Mouse (Mus musculus) intestine, embryonic 16.5 days (tissue): ENCODE results near the gene Hacd3. TPM values are rescaled to one million over a fixed set of nuclear protein-coding genes. Genes with fewer than 3 reads are reported as not detected.
"Not testable (repeated sequence)": the region's sequence is repeated elsewhere in the genome, so short reads cannot be mapped to it uniquely, and the experiment has no call there.

Experiments
- ATAC-seq: fragments of 200-750 bp; cut with Nextera tagmentation; 2 replicates; pipeline ENCODE4 v1.8.0; 2017; ENCODE audit warnings: moderate TSS enrichment, moderate library complexity
- H3K27ac ChIP-seq: fragments of 300-500 bp; sonication (generic); 2 replicates; pipeline ENCODE4 v1.5.1; 2014; ENCODE audit warnings: mild to moderate bottlenecking, low read length
- H3K27me3 ChIP-seq: fragments of 300-500 bp; sonication (generic); replicated peaks from 2 replicates; pipeline ENCODE4 v1.6.1; 2014; ENCODE audit warnings: low read length, control low read depth, mixed read lengths; ENCODE audit not compliant: control insufficient read depth, insufficient read depth
- H3K36me3 ChIP-seq: fragments of 300-500 bp; sonication (generic); 2 replicates; pipeline ENCODE4 v1.6.1; 2014; ENCODE audit warnings: low read length, control low read depth; ENCODE audit not compliant: control insufficient read depth, insufficient read depth
- H3K4me1 ChIP-seq: fragments of 300-500 bp; sonication (generic); 2 replicates; pipeline ENCODE4 v1.6.1; 2014; ENCODE audit warnings: low read length, control low read depth, mixed read lengths; ENCODE audit not compliant: control insufficient read depth, insufficient read depth
- H3K4me2 ChIP-seq: fragments of 300-500 bp; sonication (generic); 2 replicates; pipeline ENCODE4 v1.6.1; 2014; ENCODE audit warnings: low read depth, low read length, control low read depth
- H3K4me3 ChIP-seq: fragments of 300-500 bp; sonication (generic); 2 replicates; pipeline ENCODE4 v1.5.1; 2014; ENCODE audit warnings: mild to moderate bottlenecking, low read length
- H3K9ac ChIP-seq: fragments of 300-500 bp; sonication (generic); 2 replicates; pipeline ENCODE4 v1.6.1; 2014; ENCODE audit warnings: low read depth, low read length
- H3K9me3 ChIP-seq: fragments of 300-500 bp; sonication (generic); 2 replicates; pipeline ENCODE4 v1.6.1; 2016; ENCODE audit warnings: low read length, control low read depth; ENCODE audit not compliant: control insufficient read depth
- WGBS: fragments of 180-500 bp; shearing (Covaris S2); extraction: QIAGEN DNeasy Blood & Tissue Kit; methylation state at CpG from one replicate; pipeline ENCODE4 v1.1.7; 2014; 5-methylcytosine and 5-hydroxymethylcytosine counted together
- polyA plus RNA-seq: library from polyadenylated mRNA; unstranded; fragments of >200 nt; fragmentation: Nextera tagmentation; extraction: Ambion mirVana; gene quantifications from 2 replicates; pipeline ENCODE4 v1.2.1, GENCODE M21; 2015

Gene Hacd3
- polyA plus RNA-seq, 1 experiment from 2014 or later = 86.8 TPM

- ATAC-seq = no peak
- H3K36me3 ChIP-seq = peaks cover 11% of the 10 kb centered on the region; the same call in 1 of the 2 replicates
- 74% methylated on average over 4 of the region's 4 CpGs for WGBS
- H3K27me3 ChIP-seq = no peaks in the 10 kb centered on the region
- H3K27ac ChIP-seq = no peak overlapping the region
- no peak overlapping the region for H3K4me2 ChIP-seq
- no peaks in the 10 kb centered on the region for H3K9me3 ChIP-seq
- no peak overlapping the region for H3K9ac ChIP-seq
- no peak overlapping the region for H3K4me3 ChIP-seq
- no peaks in the 10 kb centered on the region for H3K4me1 ChIP-seq
Observed at GRCm38 (mm10) chr9:65001481-65001880, 20.0 kb downstream of the Hacd3 start.

- H3K9ac ChIP-seq, H3K27me3 ChIP-seq, ATAC-seq, H3K36me3 ChIP-seq, H3K27ac ChIP-seq, H3K4me1 ChIP-seq, H3K4me3 ChIP-seq, H3K4me2 ChIP-seq, H3K9me3 ChIP-seq: not testable (repeated sequence)
- WGBS = 85% methylated on average over 1 of the region's 1 CpGs
Observed at GRCm38 (mm10) chr9:64995464-64995863, 26.0 kb downstream of the Hacd3 start.

GRCm38 (mm10) chr9:64990291-64990690 lies 31.2 kb downstream of the Hacd3 start:
- no peak for ATAC-seq
- no peaks in the 10 kb centered on the region for H3K27me3 ChIP-seq
- H3K27ac ChIP-seq = no peak overlapping the region

GRCm38 (mm10) chr9:64988443-64988842 lies 33.0 kb downstream of the Hacd3 start:
- no peak overlapping the region for H3K9ac ChIP-seq
- H3K4me1 ChIP-seq = no peaks in the 10 kb centered on the region
- 64% methylated on average over 6 of the region's 6 CpGs for WGBS
- H3K4me2 ChIP-seq = no peak overlapping the region
- ATAC-seq = peak; percentile 84
- no peak overlapping the region for H3K27ac ChIP-seq
- H3K9me3 ChIP-seq = no peaks in the 10 kb centered on the region
- no peak overlapping the region for H3K4me3 ChIP-seq
- no peaks in the 10 kb centered on the region for H3K27me3 ChIP-seq
- H3K36me3 ChIP-seq = peaks cover 13% of the 10 kb centered on the region

More at GRCm38 (mm10) chr9:64990291-64990690, 31.2 kb downstream of the Hacd3 start:
- H3K36me3 ChIP-seq = peaks cover 9% of the 10 kb centered on the region
- H3K4me1 ChIP-seq = no peaks in the 10 kb centered on the region
- no peak overlapping the region for H3K4me2 ChIP-seq
- WGBS = 87% methylated on average over 7 of the region's 7 CpGs
- H3K9me3 ChIP-seq = no peaks in the 10 kb centered on the region
- H3K4me3 ChIP-seq = no peak overlapping the region
- no peak overlapping the region for H3K9ac ChIP-seq

- Histone ChIP-seq H3K4me2 (no peak overlapping the region), H3K27ac (no peak overlapping the region), H3K27me3 (no peaks in the 10 kb centered on the region), H3K4me3 (no peak overlapping the region), H3K9ac (no peak overlapping the region), H3K4me1 (no peaks in the 10 kb centered on the region), H3K36me3 (peaks cover 13% of the 10 kb centered on the region), H3K9me3 (no peaks in the 10 kb centered on the region)
- 91% methylated on average over 2 of the region's 2 CpGs for WGBS
- no peak for ATAC-seq
Observed at GRCm38 (mm10) chr9:64987651-64988050, 33.8 kb downstream of the Hacd3 start.

GRCm38 (mm10) chr9:64985807-64986206 lies 35.7 kb downstream of the Hacd3 start:
- Histone ChIP-seq H3K4me1 (no peaks in the 10 kb centered on the region), H3K27me3 (no peaks in the 10 kb centered on the region), H3K27ac (no peak overlapping the region), H3K9me3 (no peaks in the 10 kb centered on the region), H3K9ac (no peak overlapping the region), H3K4me2 (no peak overlapping the region), H3K36me3 (peaks cover 15% of the 10 kb centered on the region), H3K4me3 (no peak overlapping the region)
- WGBS = 83% methylated on average over 9 of the region's 9 CpGs
- ATAC-seq = no peak

GRCm38 (mm10) chr9:64985037-64985794 lies 36.3 kb downstream of the Hacd3 start:
- ATAC-seq = no peak
- WGBS = 57% methylated on average over 8 of the region's 8 CpGs
- Histone ChIP-seq H3K27me3 (no peaks in the 10 kb centered on the region), H3K9ac (no peak overlapping the region), H3K36me3 (peaks cover 16% of the 10 kb centered on the region), H3K27ac (no peak overlapping the region), H3K4me2 (no peak overlapping the region), H3K4me1 (no peaks in the 10 kb centered on the region), H3K4me3 (no peak overlapping the region), H3K9me3 (no peaks in the 10 kb centered on the region)

GRCm38 (mm10) chr9:64981904-64982303 lies 39.6 kb downstream of the Hacd3 start:
- peaks cover 22% of the 10 kb centered on the region for H3K36me3 ChIP-seq
- WGBS = 79% methylated on average over 1 of the region's 1 CpGs
- H3K4me3 ChIP-seq = no peak overlapping the region
- no peaks in the 10 kb centered on the region for H3K9me3 ChIP-seq
- H3K4me2 ChIP-seq = no peak overlapping the region
- H3K4me1 ChIP-seq = no peaks in the 10 kb centered on the region
- no peak overlapping the region for H3K27ac ChIP-seq
- no peak for ATAC-seq
- no peak overlapping the region for H3K9ac ChIP-seq
- H3K27me3 ChIP-seq = no peaks in the 10 kb centered on the region

GRCm38 (mm10) chr9:64980548-64980947 lies 40.9 kb downstream of the Hacd3 start:
- no peak overlapping the region for H3K4me3 ChIP-seq
- 76% methylated on average over 3 of the region's 3 CpGs for WGBS

GRCm38 (mm10) chr9:64960978-64961320 lies 60.5 kb downstream of the Hacd3 start:
- Histone ChIP-seq H3K4me3 (peak overlapping the region; percentile 76), H3K4me2 (peak overlapping the region; percentile 54), H3K9me3 (no peaks in the 10 kb centered on the region), H3K27ac (peak overlapping the region; percentile 87), H3K4me1 (peaks cover 9% of the 10 kb centered on the region), H3K9ac (peak overlapping the region; percentile 94), H3K27me3 (no peaks in the 10 kb centered on the region), H3K36me3 (peaks cover 10% of the 10 kb centered on the region)
- WGBS = 0% methylated on average over 17 of the region's 17 CpGs
- peak; percentile 93 for ATAC-seq

More at GRCm38 (mm10) chr9:64980548-64980947, 40.9 kb downstream of the Hacd3 start:
- Histone ChIP-seq H3K36me3 (peaks cover 21% of the 10 kb centered on the region), H3K27me3 (no peaks in the 10 kb centered on the region), H3K27ac (no peak overlapping the region), H3K9ac (no peak overlapping the region), H3K4me1 (no peaks in the 10 kb centered on the region), H3K4me2 (no peak overlapping the region), H3K9me3 (no peaks in the 10 kb centered on the region)
- ATAC-seq = no peak
